Mouse (Mus musculus) hematopoietic multipotent progenitor cell, adult 10-12 weeks (in vitro differentiated cells): ENCODE data around the gene Olfr2. TPM values are rescaled to one million over a fixed set of nuclear protein-coding genes. Genes with fewer than 3 reads are reported as not detected.

Experiments used
- polyA plus RNA-seq: library from polyadenylated mRNA; stranded (reverse); fragments of >175 nt; gene quantifications from 2 replicates; pipeline ENCODE4 v1.2.3, GENCODE M21; 2012; ENCODE audit warnings: low replicate concordance

Olfr2 gene
- polyA plus RNA-seq = not detected in 2 replicates

DNA sequence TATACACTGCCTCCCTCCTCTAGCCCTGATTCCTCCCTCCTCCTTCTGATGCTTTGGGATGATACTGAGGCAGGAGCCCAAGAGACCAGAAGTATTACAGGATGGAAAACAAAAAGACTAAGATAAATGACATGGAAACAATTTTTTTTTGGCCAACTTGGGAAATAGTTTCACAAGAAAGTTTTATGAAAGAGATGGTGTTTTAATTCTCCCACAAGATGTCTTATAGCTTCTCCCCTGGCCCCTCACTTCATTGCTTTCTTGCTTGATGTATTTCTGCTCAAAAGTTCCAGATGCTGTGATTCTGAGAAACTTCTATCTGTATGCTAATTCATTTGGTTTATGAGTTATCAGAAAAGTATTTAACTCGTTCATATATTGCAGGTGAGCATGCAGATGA, at the start of gene Olfr2:
Gene Olfr2, minus strand, starts transcription at position 101 of the 400 bp plus-strand sequence.

DNA sequence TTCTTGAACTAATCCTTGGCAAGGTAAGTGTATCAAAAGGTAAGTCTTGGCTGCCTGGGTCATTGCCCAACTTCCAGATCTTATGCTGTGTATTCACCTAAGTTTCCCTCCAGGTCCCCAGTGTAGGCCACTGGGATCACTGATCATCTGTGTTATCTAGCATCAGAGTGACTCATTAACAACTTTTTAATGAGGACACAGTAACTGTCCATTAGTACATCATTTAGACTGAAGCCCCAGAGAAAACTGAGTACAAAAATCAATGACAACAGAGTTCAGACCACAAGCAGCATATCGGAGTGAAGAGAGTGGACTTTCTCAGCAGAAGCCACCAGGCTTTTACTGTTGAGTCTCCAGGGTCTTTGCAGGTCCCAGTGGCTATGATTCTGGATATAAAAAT, 25.0 kb upstream of the Olfr2 start, which contains the start of gene Olfr713:
Gene Olfr713, plus strand, starts transcription at position 301 of the 400 bp plus-strand sequence.

DNA sequence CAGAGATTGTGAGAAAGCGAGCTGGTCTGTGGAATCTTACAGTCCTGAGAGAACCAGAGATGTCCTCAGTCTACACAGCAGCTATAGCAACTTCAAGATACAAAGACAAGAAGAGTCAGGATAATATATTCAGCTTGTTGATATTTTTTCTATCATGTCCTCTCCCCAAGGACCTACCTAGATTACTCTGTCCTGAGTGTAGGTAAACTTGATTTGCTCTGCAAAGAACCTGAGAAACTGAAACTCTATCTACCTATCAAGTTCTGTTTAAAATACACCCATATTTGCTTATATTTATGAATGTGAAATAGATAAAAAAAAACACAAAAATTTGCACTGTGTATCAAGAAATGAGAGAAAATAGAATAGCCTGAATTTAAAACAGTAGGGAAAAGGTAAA, 30.5 kb downstream of the Olfr2 start, which contains the start of gene Olfr711:
Gene Olfr711, minus strand, starts transcription at position 101 of the 400 bp plus-strand sequence.

DNA sequence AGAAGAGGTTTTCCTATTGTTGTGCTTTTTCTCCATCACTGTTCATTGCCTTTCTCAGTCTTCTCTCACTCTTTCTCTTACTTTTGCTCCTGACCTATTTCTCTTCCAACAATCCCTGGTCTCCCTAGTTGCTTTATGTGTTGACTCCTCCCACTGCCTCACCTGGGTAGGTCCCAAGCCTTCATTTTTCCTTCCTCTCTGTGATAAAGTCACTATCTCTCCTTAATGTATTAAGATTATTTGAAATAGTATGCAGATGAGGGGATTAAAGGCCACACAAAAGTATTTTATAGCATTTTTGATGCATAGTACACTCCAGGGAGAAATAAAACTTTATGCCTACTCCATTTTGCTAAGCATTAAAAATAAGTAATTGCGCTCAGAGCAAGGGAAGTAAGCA, 42.0 kb downstream of the Olfr2 start, which contains the start of gene Olfr6:
Gene Olfr6, minus strand, starts transcription at position 101 of the 400 bp plus-strand sequence.

DNA sequence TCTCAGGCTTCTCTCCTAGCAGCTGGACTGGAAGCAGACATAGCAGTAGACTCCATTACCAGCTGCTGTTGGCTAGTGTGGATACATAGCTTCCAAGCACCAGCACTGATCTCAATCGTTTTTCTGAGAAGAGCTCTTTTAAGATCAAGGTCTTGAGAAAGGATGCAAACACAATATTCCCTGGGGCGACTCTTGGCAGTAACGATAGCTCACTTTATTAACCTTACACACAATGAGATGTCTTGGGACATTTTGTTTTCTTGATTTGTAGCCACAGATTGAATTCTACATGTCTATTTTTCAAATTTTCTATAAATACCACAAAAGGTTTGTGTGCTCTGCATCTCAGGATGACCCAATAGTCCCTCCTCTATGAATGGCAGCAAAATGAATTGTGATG, 57.7 kb downstream of the Olfr2 start, which contains the start of gene Olfr710:
Gene Olfr710, minus strand, starts transcription at position 101 of the 400 bp plus-strand sequence.

Other genes with a start within 250 kb of the Olfr2 start
- gene Olfr699, start 212.9 kb downstream of the Olfr2 start, polyA plus RNA-seq = not detected in 2 replicates
- gene Olfr700, start 197.2 kb downstream of the Olfr2 start, polyA plus RNA-seq = not detected in 2 replicates
- gene Olfr701, start 191.9 kb downstream of the Olfr2 start, polyA plus RNA-seq = not detected in 2 replicates
- not detected in 2 replicates for gene Olfr702, start 172.2 kb downstream of the Olfr2 start, polyA plus RNA-seq
- not detected in 2 replicates for gene Olfr703, start 162.7 kb downstream of the Olfr2 start, polyA plus RNA-seq
- not detected in 2 replicates for gene Olfr704, start 142.9 kb downstream of the Olfr2 start, polyA plus RNA-seq
- gene Olfr705, start 129.2 kb downstream of the Olfr2 start, polyA plus RNA-seq = not detected in 2 replicates
- not detected in 2 replicates for gene Olfr706, start 117.9 kb downstream of the Olfr2 start, polyA plus RNA-seq
- gene Olfr707, start 104.8 kb downstream of the Olfr2 start, polyA plus RNA-seq = not detected in 2 replicates
- gene Olfr1532-ps1, start 98.1 kb downstream of the Olfr2 start, polyA plus RNA-seq = not detected in 2 replicates
- gene Olfr709-ps1, start 73.9 kb downstream of the Olfr2 start, polyA plus RNA-seq = not detected in 2 replicates
- gene Olfr710, start 57.8 kb downstream of the Olfr2 start, polyA plus RNA-seq = not detected in 2 replicates
- 0.03 TPM in 1 of 2 replicates, not detected in the other for gene Olfr6, start 42.1 kb downstream of the Olfr2 start, polyA plus RNA-seq
- not detected in 2 replicates for gene Olfr711, start 30.6 kb downstream of the Olfr2 start, polyA plus RNA-seq
- gene Olfr713, start 25.1 kb upstream of the Olfr2 start, polyA plus RNA-seq = not detected in 2 replicates
- gene Olfr714, start 64.9 kb upstream of the Olfr2 start, polyA plus RNA-seq = not detected in 2 replicates
- not detected in 2 replicates for gene Olfr17, start 87.1 kb upstream of the Olfr2 start, polyA plus RNA-seq
- gene Olfr715b, start 104.3 kb upstream of the Olfr2 start, polyA plus RNA-seq = not detected in 2 replicates
- gene Olfr715, start 125.0 kb upstream of the Olfr2 start, polyA plus RNA-seq = not detected in 2 replicates
- gene Olfr716, start 132.3 kb upstream of the Olfr2 start, polyA plus RNA-seq = not detected in 2 replicates
- gene Nlrp14, start 160.9 kb upstream of the Olfr2 start, polyA plus RNA-seq = not detected in 2 replicates
- not detected in 2 replicates for gene Rbmxl2, start 203.4 kb upstream of the Olfr2 start, polyA plus RNA-seq